In genomic region chr3:36613202-36613907, GRCm38 (mm10) we compare ENCODE assay signal across 8 mouse cellular contexts. TPM values are rescaled to one million over a fixed set of nuclear protein-coding genes. Genes with fewer than 3 reads are reported as not detected.
DNase-seq lines count a peak whose midpoint lies in the region; ATAC-seq lines count a peak whose summit lies in the region.

TSS of gene Bbs7 (minus strand) at chr3:36613477.

- peak within 1 kb of the TSS; percentile 78 for H3K4me3 ChIP-seq in embryonic facial prominence, embryonic 10.5 days
- peak within 1 kb of the TSS; percentile 68 for H3K4me3 ChIP-seq in intestine, embryonic 16.5 days (ENCODE audit: low read length)

- WGBS in embryonic facial prominence, embryonic 10.5 days: 5% methylated on average over 38 of the region's 38 CpGs
- 4% methylated on average over 37 of the region's 38 CpGs for WGBS in intestine, embryonic 16.5 days

- H3K27ac ChIP-seq in embryonic facial prominence, embryonic 10.5 days (replicated peaks): peak within 1 kb of the TSS; percentile 87
- 0 out of 2 replicates have a peak within 1 kb of the TSS, but pooled peaks have one; percentile 40 for H3K27ac ChIP-seq in intestine, embryonic 16.5 days (ENCODE audit: low read length)

- ATAC-seq in intestine, embryonic 16.5 days: peak; percentile 99

- intact Hi-C loops in left cerebral cortex, postnatal 25 days (cut with DNase I): loop anchor here (1.0 kb wide), 1 partner anchor 41 kb away; the partner anchor contains the start of gene Ccna2

- H3K27me3 ChIP-seq in embryonic facial prominence, embryonic 10.5 days (replicated peaks; ENCODE audit: low read depth, poor library complexity, severe bottlenecking): no peaks in the 10 kb centered on the region; the same call in 1 of the 2 replicates
- H3K27me3 ChIP-seq in intestine, embryonic 16.5 days (replicated peaks; ENCODE audit: control insufficient read depth, insufficient read depth, low read length): no peaks in the 10 kb centered on the region

- H3K9me3 ChIP-seq in embryonic facial prominence, embryonic 10.5 days: no peaks in the 10 kb centered on the region
- H3K9me3 ChIP-seq in intestine, embryonic 16.5 days (ENCODE audit: control insufficient read depth, low read length): no peaks in the 10 kb centered on the region

- peak within 1 kb of the TSS; percentile 78 for H3K4me2 ChIP-seq in intestine, embryonic 16.5 days (ENCODE audit: low read depth, low read length)

- DNase-seq in adrenal gland, postnatal 14 days: peak; percentile 97
- peak; percentile 98 for DNase-seq in embryonic facial prominence, embryonic 10.5 days (ENCODE audit: low spot score)
- DNase-seq in gonadal fat pad, adult 2 months (ENCODE audit: low read depth): peak; percentile 3
- peak; percentile 97 for DNase-seq in left cerebral cortex, postnatal 25 days (ENCODE audit: low spot score in 2 of 2)
- DNase-seq in mesoderm, embryonic 11.5 days (ENCODE audit: low read depth, low spot score): peak; percentile 97
- DNase-seq in right cerebral cortex, postnatal 25 days: peak; percentile 96
- peak; percentile 65 to 87 for DNase-seq in urinary bladder, postnatal 36 days (ENCODE audit: low spot score in 2 of 2)

- no peaks in the 10 kb centered on the region for H3K36me3 ChIP-seq in embryonic facial prominence, embryonic 10.5 days (replicated peaks)
- H3K36me3 ChIP-seq in intestine, embryonic 16.5 days (ENCODE audit: control insufficient read depth, insufficient read depth, low read length): no peaks in the 10 kb centered on the region

- H3K9ac ChIP-seq in intestine, embryonic 16.5 days (ENCODE audit: low read depth, low read length): peak within 1 kb of the TSS; percentile 78

- peaks cover 12% of the 10 kb centered on the region for H3K4me1 ChIP-seq in embryonic facial prominence, embryonic 10.5 days
- peaks cover 2% of the 10 kb centered on the region; the same call in 1 of the 2 replicates for H3K4me1 ChIP-seq in intestine, embryonic 16.5 days (ENCODE audit: control insufficient read depth, insufficient read depth, low read length)

RNA-seq across cellular contexts. Expression of gene Bbs7, which starts in this region (rescaled TPM):
- 9.0 and 11.8 TPM in 2 replicates for total RNA-seq in adrenal gland, postnatal 14 days (2021)
- 16.2 and 17.5 TPM in 2 replicates for polyA plus RNA-seq in embryonic facial prominence, embryonic 10.5 days (2016; fragmentation: Nextera tagmentation; extraction: Ambion mirVana)
- 2.3 and 2.7 TPM in 2 replicates for polyA plus RNA-seq in gonadal fat pad, adult 2 months (2012; rRNA removed)
- polyA plus RNA-seq in intestine, embryonic 16.5 days (2015; fragmentation: Nextera tagmentation; extraction: Ambion mirVana): 9.5 and 10.3 TPM in 2 replicates
- total RNA-seq in left cerebral cortex, postnatal 25 days (2021): 10 to 100 TPM; 13.3 to 18.8 TPM

Comparison
In these comparisons a context has a peak if more than half of its experiments do, and no peak if none do; other contexts are left out.
1. Peak in every context shown above with its lines: DNase-seq, ATAC-seq, H3K4me3 ChIP-seq and H3K27ac ChIP-seq.
2. DNase-seq: peak in every context shown above with its lines; median percentile 98 in embryonic facial prominence, embryonic 10.5 days; 97 in adrenal gland, postnatal 14 days; 97 in left cerebral cortex, postnatal 25 days; 97 in mesoderm, embryonic 11.5 days; 96 in right cerebral cortex, postnatal 25 days; 76 in urinary bladder, postnatal 36 days; 3 in gonadal fat pad, adult 2 months.